Mouse (Mus musculus) heart, embryonic 11.5 days (tissue): ENCODE results near the gene Fam192a. TPM values are rescaled to one million over a fixed set of nuclear protein-coding genes. Genes with fewer than 3 reads are reported as not detected.

Experiments
- polyA plus RNA-seq: library from polyadenylated mRNA; unstranded; fragments of >200 nt; fragmentation: Nextera tagmentation; extraction: Ambion mirVana; gene quantifications from 2 replicates; pipeline ENCODE4 v1.2.1, GENCODE M21; 2014

The Fam192a gene
- polyA plus RNA-seq, 1 experiment from 2014 or later, result 44.3 TPM

Other genes starting within 250 kb of the Fam192a start
- 80.5 and 84.1 TPM in 2 replicates for gene Herpud1, start 215.6 kb downstream of the Fam192a start, polyA plus RNA-seq
- 0.13 TPM in 1 of 2 replicates, not detected in the other for gene Nlrc5, start 167.6 kb downstream of the Fam192a start, polyA plus RNA-seq
- 7.6 and 8.1 TPM in 2 replicates for gene Cpne2, start 69.0 kb downstream of the Fam192a start, polyA plus RNA-seq
- gene Rspry1, start 60 bp downstream of the Fam192a start, polyA plus RNA-seq, result 23.2 and 25.9 TPM in 2 replicates
- gene Arl2bp, start 64.6 kb upstream of the Fam192a start, polyA plus RNA-seq, result 44.2 and 65.2 TPM in 2 replicates
- gene Pllp, start 94.3 kb upstream of the Fam192a start, polyA plus RNA-seq, result not detected in 2 replicates
- not detected in 2 replicates for gene Ccl22, start 143.6 kb upstream of the Fam192a start, polyA plus RNA-seq
- gene Cx3cl1, start 170.0 kb upstream of the Fam192a start, polyA plus RNA-seq, result 8.8 and 11.2 TPM in 2 replicates
- gene Ccl17, start 208.5 kb upstream of the Fam192a start, polyA plus RNA-seq, result 0.69 TPM in 1 of 2 replicates, not detected in the other
- gene Coq9, start 236.3 kb upstream of the Fam192a start, polyA plus RNA-seq, result 125 and 126 TPM in 2 replicates
- gene Ciapin1, start 236.4 kb upstream of the Fam192a start, polyA plus RNA-seq, result 97.0 and 97.5 TPM in 2 replicates